Mouse (Mus musculus): Measurements from ENCODE around the gene Mettl18. TPM values are rescaled to one million over a fixed set of nuclear protein-coding genes. Genes with fewer than 3 reads are reported as not detected.

Gene Mettl18
- 6.6 TPM for polyA plus RNA-seq (2021)

GRCm38 (mm10) chr1:163994721-163995608 lies at the start of gene Mettl18, which contains the start of gene BC055324:
Gene Mettl18 (plus strand): TSS chr1:163994889.
Gene BC055324 (minus strand): TSS chr1:163994796.
- in situ Hi-C loops (cut with MboI; ENCODE audit: low pct_unique_long_range_greater_than_20kb) = no loop called here
- ChIA-PET CTCF (interaction anchor here (0.9 kb wide), 1 partner anchor 144 kb away, joined by 3 read pairs; no protein-coding TSS in a partner anchor), POLR2A (no interaction called here)
- no peaks in the 10 kb centered on the region for H3K27me3 ChIP-seq
- DNase-seq (ENCODE audit: low read depth, low spot score) = peak; percentile 68
- TF ChIP-seq CTCF (IDR thresholded peaks at IDR 0.05) = no peak
- peak; percentile 82 for ATAC-seq

DNA sequence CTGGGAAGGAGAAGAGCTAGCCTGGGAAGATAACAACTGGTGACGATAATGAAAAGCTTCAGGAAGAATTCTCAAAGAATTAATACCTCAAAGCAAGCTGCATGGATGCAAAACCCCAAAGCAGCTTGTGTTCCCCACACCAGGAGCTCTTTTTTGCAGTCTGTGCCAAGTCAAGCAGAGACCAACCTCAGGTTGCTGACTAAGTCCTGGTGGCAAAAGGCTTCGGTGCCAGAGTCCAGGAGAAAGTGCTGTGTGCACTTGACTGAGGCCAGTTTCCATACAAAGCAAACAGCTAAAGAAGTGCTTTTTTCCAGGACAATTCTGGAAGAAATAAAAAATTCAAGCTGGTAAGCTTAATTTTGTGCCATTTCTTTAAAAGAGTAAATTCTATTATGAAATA lies 41.3 kb upstream of the Mettl18 start:
- TF ChIP-seq CTCF (IDR thresholded peaks at IDR 0.05) = no peak
- POLR2A ChIA-PET = no interaction called here
- in situ Hi-C loops (cut with MboI; ENCODE audit: low pct_unique_long_range_greater_than_20kb) = no loop called here
- no peak for ATAC-seq
- no peak for DNase-seq (ENCODE audit: low read depth, low spot score)
- CTCF ChIA-PET = no interaction called here
- no peaks in the 10 kb centered on the region for H3K27me3 ChIP-seq

DNA sequence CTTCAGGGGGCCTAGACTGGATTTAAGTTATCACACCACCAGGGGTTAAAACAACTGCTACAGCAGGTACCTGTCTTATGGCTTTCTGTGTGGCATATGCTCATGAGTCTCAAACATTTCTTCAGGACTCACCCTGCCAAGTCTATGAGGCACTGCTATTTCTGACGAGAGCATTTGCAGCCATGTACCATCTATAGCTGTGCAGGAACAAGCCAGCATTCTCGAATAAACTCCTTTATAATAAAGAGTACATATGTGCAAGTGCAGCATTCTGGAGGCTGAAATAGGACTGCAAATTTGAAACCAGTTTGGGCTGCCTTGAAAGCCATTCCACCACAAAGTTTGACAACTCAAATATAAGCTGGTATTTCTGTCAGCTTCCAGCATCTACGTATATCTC lies 36.7 kb upstream of the Mettl18 start:
- in situ Hi-C loops (cut with MboI; ENCODE audit: low pct_unique_long_range_greater_than_20kb) = no loop called here
- H3K27me3 ChIP-seq = no peaks in the 10 kb centered on the region
- ChIA-PET POLR2A (no interaction called here), CTCF (interaction anchor here (1.3 kb wide), 1 partner anchor 14 kb away, joined by 3 read pairs; no protein-coding TSS in a partner anchor)
- ATAC-seq (no peak), DNase-seq (ENCODE audit: low read depth, low spot score) (no peak)
- no peak for TF ChIP-seq CTCF (IDR thresholded peaks at IDR 0.05)

DNA sequence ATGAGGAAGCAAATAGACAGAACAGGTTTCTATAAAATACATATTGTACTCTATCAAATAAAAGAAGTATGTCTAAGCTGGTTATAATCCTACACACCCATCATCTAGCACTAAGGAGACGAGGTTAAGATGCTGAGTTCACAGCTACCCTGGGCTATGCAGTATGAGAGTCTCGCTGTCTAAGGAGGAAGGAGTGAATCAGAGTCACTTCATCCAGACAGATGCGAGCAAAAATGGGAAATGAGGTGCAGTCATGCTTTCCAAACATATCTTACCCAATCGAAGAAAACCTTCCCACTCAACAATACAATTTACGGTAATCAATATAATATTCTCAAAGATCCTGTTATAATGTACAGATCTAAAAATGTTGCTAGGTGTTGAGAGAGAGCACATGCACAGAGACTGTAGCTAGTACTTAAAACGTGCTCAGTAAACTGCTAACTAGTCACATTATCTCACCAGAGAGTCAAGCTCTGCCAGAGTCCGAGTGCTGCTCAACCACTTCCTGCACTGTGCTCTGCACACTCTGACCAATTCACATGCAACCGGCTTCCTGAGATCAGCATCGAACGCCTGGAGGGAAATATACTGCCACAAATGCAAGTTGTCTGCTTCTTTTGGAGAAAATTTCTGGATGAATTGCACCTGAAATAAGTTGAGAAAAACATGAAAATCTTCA lies 30.5 kb upstream of the Mettl18 start:
- POLR2A ChIA-PET = no interaction called here
- in situ Hi-C loops (cut with MboI; ENCODE audit: low pct_unique_long_range_greater_than_20kb) = no loop called here
- no peak for TF ChIP-seq CTCF (IDR thresholded peaks at IDR 0.05)
- DNase-seq (ENCODE audit: low read depth, low spot score) (no peak), ATAC-seq (no peak)
- no peaks in the 10 kb centered on the region for H3K27me3 ChIP-seq
- CTCF ChIA-PET = no interaction called here

- DNase-seq (ENCODE audit: low read depth, low spot score) (no peak), ATAC-seq (no peak)
- ChIA-PET CTCF (interaction anchor here (0.8 kb wide), 1 partner anchor 12 kb away, joined by 3 read pairs; no protein-coding TSS in a partner anchor), POLR2A (no interaction called here)
- no peaks in the 10 kb centered on the region for H3K27me3 ChIP-seq
- in situ Hi-C loops (cut with MboI; ENCODE audit: low pct_unique_long_range_greater_than_20kb) = no loop called here
- TF ChIP-seq CTCF (IDR thresholded peaks at IDR 0.05) = no peak
Observed at GRCm38 (mm10) chr1:163974471-163974870, 20.2 kb upstream of the Mettl18 start.

DNA sequence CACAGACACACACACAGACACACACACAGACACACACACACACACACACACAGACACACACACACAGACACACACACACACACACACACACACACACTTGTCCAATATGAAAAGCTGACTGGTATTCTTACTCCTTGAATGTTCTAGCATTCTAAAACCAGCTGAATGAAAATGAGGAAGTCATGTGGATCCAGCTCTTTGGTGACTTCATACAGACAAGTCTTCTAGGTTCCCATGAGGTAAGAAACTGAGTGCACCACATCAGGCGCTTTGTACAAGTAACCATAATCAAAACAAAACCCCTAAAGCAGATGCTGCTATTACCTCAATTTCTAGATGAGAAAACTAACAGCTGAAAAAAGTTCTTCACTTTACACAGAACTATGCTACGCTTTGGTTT lies 19.6 kb upstream of the Mettl18 start:
- ChIA-PET CTCF (interaction anchor here (0.8 to 1.3 kb wide), 2 partner anchors 11 to 13 kb away, joined by 3 read pairs; no protein-coding TSS in a partner anchor), POLR2A (interaction anchor here (0.9 kb wide), 1 partner anchor 1992 kb away, joined by 3 read pairs; no protein-coding TSS in a partner anchor)
- in situ Hi-C loops (cut with MboI; ENCODE audit: low pct_unique_long_range_greater_than_20kb) = no loop called here
- ATAC-seq (no peak), DNase-seq (ENCODE audit: low read depth, low spot score) (no peak)
- TF ChIP-seq CTCF (IDR thresholded peaks at IDR 0.05) = no peak
- H3K27me3 ChIP-seq = no peaks in the 10 kb centered on the region

DNA sequence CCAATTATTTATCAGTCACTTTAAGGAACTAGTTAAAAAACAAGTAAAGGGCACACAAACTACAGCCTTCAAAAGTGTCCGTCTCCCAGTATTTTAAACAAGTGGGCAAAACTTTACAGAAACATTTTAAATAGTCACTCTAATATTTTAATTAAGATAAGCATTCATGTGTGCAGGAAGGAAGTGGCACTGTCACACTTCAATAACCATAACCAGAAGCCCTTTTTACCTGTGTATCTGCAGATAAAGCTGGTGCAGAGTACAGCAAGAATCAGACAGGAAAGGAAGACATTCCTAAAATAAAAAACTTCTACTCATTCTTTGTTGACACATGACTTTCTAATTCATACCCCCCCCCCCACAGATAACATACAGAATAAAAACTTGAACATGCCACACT lies 18.2 kb upstream of the Mettl18 start:
- ChIA-PET CTCF (no interaction called here), POLR2A (no interaction called here)
- in situ Hi-C loops (cut with MboI; ENCODE audit: low pct_unique_long_range_greater_than_20kb) = no loop called here

GRCm38 (mm10) chr1:163992371-163992770 lies 2.3 kb upstream of the Mettl18 start:
- ATAC-seq (no peak), DNase-seq (ENCODE audit: low read depth, low spot score) (no peak)
- in situ Hi-C loops (cut with MboI; ENCODE audit: low pct_unique_long_range_greater_than_20kb) = no loop called here
- TF ChIP-seq CTCF (IDR thresholded peaks at IDR 0.05) = no peak
- ChIA-PET CTCF (interaction anchor here (0.6 to 1.5 kb wide), 2 partner anchors 146 to 588 kb away, joined by 3 to 5 read pairs; no protein-coding TSS in a partner anchor), POLR2A (interaction anchor here (0.7 kb wide), 1 partner anchor 36 kb away, joined by 5 read pairs; no protein-coding TSS in a partner anchor)
- no peaks in the 10 kb centered on the region for H3K27me3 ChIP-seq

More for the DNA sequence above, 18.2 kb upstream of the Mettl18 start:
- TF ChIP-seq CTCF (IDR thresholded peaks at IDR 0.05) = no peak
- ATAC-seq (no peak), DNase-seq (ENCODE audit: low read depth, low spot score) (no peak)
- no peaks in the 10 kb centered on the region for H3K27me3 ChIP-seq

- ChIA-PET CTCF (interaction anchor here (0.9 kb wide), 1 partner anchor 144 kb away, joined by 3 read pairs; no protein-coding TSS in a partner anchor), POLR2A (no interaction called here)
- in situ Hi-C loops (cut with MboI; ENCODE audit: low pct_unique_long_range_greater_than_20kb) = no loop called here
- H3K27me3 ChIP-seq = no peaks in the 10 kb centered on the region
- ATAC-seq (peak; percentile 52), DNase-seq (ENCODE audit: low read depth, low spot score) (no peak)
- no peak for TF ChIP-seq CTCF (IDR thresholded peaks at IDR 0.05)
Observed at GRCm38 (mm10) chr1:163994173-163994720, 442 bp upstream of the Mettl18 start.

GRCm38 (mm10) chr1:163995609-163995913 lies 872 bp downstream of the Mettl18 start:
- CTCF ChIA-PET = no interaction called here
- ATAC-seq = no peak
- TF ChIP-seq CTCF (IDR thresholded peaks at IDR 0.05) = no peak
- no peaks in the 10 kb centered on the region for H3K27me3 ChIP-seq
- no peak for DNase-seq (ENCODE audit: low read depth, low spot score)
- in situ Hi-C loops (cut with MboI; ENCODE audit: low pct_unique_long_range_greater_than_20kb) = no loop called here
- POLR2A ChIA-PET = interaction anchor here (0.7 kb wide), 1 partner anchor 75 kb away, joined by 3 read pairs; no protein-coding TSS in a partner anchor
